Mouse (Mus musculus) liver, embryonic 11.5 days (tissue): ENCODE data around the gene Fhod1. TPM values are rescaled to one million over a fixed set of nuclear protein-coding genes. Genes with fewer than 3 reads are reported as not detected.

Source experiments
- ATAC-seq: fragments of 200-750 bp; cut with Nextera tagmentation; replicated peaks from 2 replicates; pipeline ENCODE4 v1.8.0; 2017; ENCODE audit warnings: moderate number of reproducible peaks, mild to moderate bottlenecking, moderate TSS enrichment, moderate library complexity; ENCODE audit not compliant: low FRiP score
- DNase-seq: peaks from one replicate; pipeline ENCODE4 v3.0.0-alpha.2; 2017; ENCODE audit warnings: low spot score
- H3K27ac ChIP-seq: fragments of 300-500 bp; sonication (generic); 2 replicates; pipeline ENCODE4 v1.5.1; 2014; ENCODE audit warnings: mild to moderate bottlenecking, low read depth, low read length, control low read depth
- H3K27me3 ChIP-seq: fragments of 300-500 bp; sonication (generic); replicated peaks from 2 replicates; pipeline ENCODE4 v1.6.1; 2014; ENCODE audit warnings: low read length, mixed read lengths; ENCODE audit not compliant: control insufficient read depth, insufficient read depth
- H3K36me3 ChIP-seq: fragments of 300-500 bp; sonication (generic); 2 replicates; pipeline ENCODE4 v1.6.1; 2014; ENCODE audit warnings: mild to moderate bottlenecking, low read length, moderate library complexity, mixed read lengths; ENCODE audit not compliant: control insufficient read depth, insufficient read depth
- H3K4me1 ChIP-seq: fragments of 300-500 bp; sonication (generic); replicated peaks from 2 replicates; pipeline ENCODE4 v1.6.1; 2014; ENCODE audit warnings: low read length, mixed read lengths; ENCODE audit not compliant: control insufficient read depth, insufficient read depth
- H3K4me2 ChIP-seq: fragments of 300-500 bp; sonication (generic); 2 replicates; pipeline ENCODE4 v1.6.1; 2014; ENCODE audit warnings: mild to moderate bottlenecking, control low read depth, moderate library complexity
- H3K4me3 ChIP-seq: fragments of 300-500 bp; sonication (generic); 2 replicates; pipeline ENCODE4 v1.5.1; 2014; ENCODE audit warnings: low read depth, low read length, control low read depth
- H3K9ac ChIP-seq: fragments of 300-500 bp; sonication (generic); 2 replicates; pipeline ENCODE4 v1.6.1; 2014; ENCODE audit warnings: low read depth, low read length, control low read depth
- H3K9me3 ChIP-seq: fragments of 300-500 bp; sonication (generic); 2 replicates; pipeline ENCODE4 v1.6.1; 2016; ENCODE audit warnings: low read length, inconsistent platforms, mixed read lengths; ENCODE audit not compliant: control insufficient read depth
- WGBS: fragments of 180-500 bp; shearing (Covaris S2); extraction: QIAGEN DNeasy Blood & Tissue Kit; methylation state at CpG from one replicate; pipeline ENCODE4 v1.1.7; 2014; 5-methylcytosine and 5-hydroxymethylcytosine counted together
- polyA plus RNA-seq: library from polyadenylated mRNA; unstranded; fragments of >200 nt; fragmentation: Nextera tagmentation; extraction: Ambion mirVana; gene quantifications from 2 replicates; pipeline ENCODE4 v1.2.1, GENCODE M21; 2014

The Fhod1 gene
- polyA plus RNA-seq, 1 experiment from 2014 or later, result 3.1 TPM

- Histone ChIP-seq H3K27ac (no peak overlapping the region), H3K4me3 (no peak overlapping the region), H3K36me3 (peaks cover 20% of the 10 kb centered on the region), H3K4me1 (peaks cover 33% of the 10 kb centered on the region), H3K27me3 (no peaks in the 10 kb centered on the region), H3K4me2 (no peak overlapping the region), H3K9ac (no peak overlapping the region), H3K9me3 (no peaks in the 10 kb centered on the region)
- DNase-seq (no peak), ATAC-seq (no peak)
- WGBS, result 87% methylated on average over 4 of the region's 4 CpGs
Observed at GRCm38 (mm10) chr8:105317941-105318340, 29.8 kb downstream of the Fhod1 start.

GRCm38 (mm10) chr8:105315073-105315769 lies 32.5 kb downstream of the Fhod1 start:
- Histone ChIP-seq H3K9ac (no peak overlapping the region), H3K27me3 (no peaks in the 10 kb centered on the region), H3K4me3 (no peak overlapping the region), H3K36me3 (peaks cover 30% of the 10 kb centered on the region), H3K9me3 (no peaks in the 10 kb centered on the region), H3K4me1 (peaks cover 41% of the 10 kb centered on the region), H3K4me2 (no peak overlapping the region), H3K27ac (no peak overlapping the region)
- no peak for ATAC-seq
- no peak for DNase-seq
- 93% methylated on average over 18 of the region's 18 CpGs for WGBS

- Histone ChIP-seq H3K27me3 (no peaks in the 10 kb centered on the region), H3K4me2 (peak overlapping the region; percentile 50), H3K27ac (peak overlapping the region; percentile 65), H3K4me1 (peaks cover 29% of the 10 kb centered on the region), H3K9me3 (no peaks in the 10 kb centered on the region), H3K9ac (peak overlapping the region; percentile 47; the same call in 1 of the 2 replicates), H3K36me3 (peaks cover 32% of the 10 kb centered on the region), H3K4me3 (no peak overlapping the region)
- 81% methylated on average over 9 of the region's 9 CpGs for WGBS
- DNase-seq (no peak), ATAC-seq (0 out of 2 replicates have a peak, but pooled peaks have one; percentile 28)
Observed at GRCm38 (mm10) chr8:105313622-105314402, 33.9 kb downstream of the Fhod1 start.

- Histone ChIP-seq H3K4me2 (peak overlapping the region; percentile 50), H3K36me3 (peaks cover 32% of the 10 kb centered on the region), H3K9ac (peak overlapping the region; percentile 47; the same call in 1 of the 2 replicates), H3K27me3 (no peaks in the 10 kb centered on the region), H3K4me1 (peaks cover 29% of the 10 kb centered on the region), H3K27ac (peak overlapping the region; percentile 65), H3K9me3 (no peaks in the 10 kb centered on the region), H3K4me3 (no peak overlapping the region)
- ATAC-seq (peak; percentile 78), DNase-seq (no peak)
- WGBS, result 71% methylated on average over 8 of the region's 8 CpGs
Observed at GRCm38 (mm10) chr8:105312891-105313481, 34.8 kb downstream of the Fhod1 start.

GRCm38 (mm10) chr8:105311718-105312117 lies 36.0 kb downstream of the Fhod1 start:
- Histone ChIP-seq H3K4me2 (no peak overlapping the region), H3K27me3 (no peaks in the 10 kb centered on the region), H3K27ac (peak overlapping the region; percentile 55; the same call in 1 of the 2 replicates), H3K4me1 (peaks cover 29% of the 10 kb centered on the region), H3K9me3 (no peaks in the 10 kb centered on the region), H3K9ac (no peak overlapping the region), H3K36me3 (peaks cover 40% of the 10 kb centered on the region), H3K4me3 (no peak overlapping the region)
- WGBS, result 54% methylated on average over 1 of the region's 1 CpGs
- peak; percentile 63 for ATAC-seq
- DNase-seq, result no peak

- H3K27me3 ChIP-seq, result no peaks in the 10 kb centered on the region
- no peak overlapping the region for H3K4me3 ChIP-seq
- ATAC-seq, result no peak
- H3K9ac ChIP-seq, result no peak overlapping the region
- no peak overlapping the region for H3K27ac ChIP-seq
- peaks cover 35% of the 10 kb centered on the region for H3K36me3 ChIP-seq
- 86% methylated on average over 8 of the region's 8 CpGs for WGBS
- no peak for DNase-seq
- peaks cover 38% of the 10 kb centered on the region for H3K4me1 ChIP-seq
- no peak overlapping the region for H3K4me2 ChIP-seq
- no peaks in the 10 kb centered on the region for H3K9me3 ChIP-seq
Observed at GRCm38 (mm10) chr8:105310118-105310517, 37.6 kb downstream of the Fhod1 start.

- WGBS, result 80% methylated on average over 15 of the region's 15 CpGs
- H3K27me3 ChIP-seq, result no peaks in the 10 kb centered on the region
- H3K9me3 ChIP-seq, result no peaks in the 10 kb centered on the region
- no peak overlapping the region for H3K27ac ChIP-seq
- no peak overlapping the region for H3K9ac ChIP-seq
- H3K4me1 ChIP-seq, result peaks cover 43% of the 10 kb centered on the region
- ATAC-seq, result no peak
- no peak overlapping the region for H3K4me3 ChIP-seq
- peaks cover 33% of the 10 kb centered on the region for H3K36me3 ChIP-seq
- no peak overlapping the region for H3K4me2 ChIP-seq
- DNase-seq, result no peak
Observed at GRCm38 (mm10) chr8:105309142-105309847, 38.5 kb downstream of the Fhod1 start.

GRCm38 (mm10) chr8:105308428-105308827 lies 39.3 kb downstream of the Fhod1 start:
- Histone ChIP-seq H3K27ac (no peak overlapping the region), H3K4me2 (no peak overlapping the region), H3K9ac (no peak overlapping the region), H3K9me3 (no peaks in the 10 kb centered on the region), H3K36me3 (peaks cover 36% of the 10 kb centered on the region), H3K27me3 (no peaks in the 10 kb centered on the region), H3K4me3 (no peak overlapping the region), H3K4me1 (peaks cover 39% of the 10 kb centered on the region)
- WGBS, result 91% methylated on average over 10 of the region's 10 CpGs
- DNase-seq, result no peak
- ATAC-seq, result no peak
